Mouse (Mus musculus): ENCODE measurements around the gene Pcid2. TPM values are rescaled to one million over a fixed set of nuclear protein-coding genes. Genes with fewer than 3 reads are reported as not detected.

Pcid2 gene
- 1 to 10 TPM; 6.5 to 7.6 (median 6.8) TPM for total RNA-seq (2022)

GRCm38 (mm10) chr8:13105087-13105881, at the start of gene Pcid2, which contains the start of gene Cul4a:
Gene Pcid2, minus strand, starts transcription at chr8:13105459.
Gene Cul4a, plus strand, starts transcription at chr8:13105621.
- peak; percentile 90 to 95 for DNase-seq (ENCODE audit: low spot score in 2 of 2)

DNA sequence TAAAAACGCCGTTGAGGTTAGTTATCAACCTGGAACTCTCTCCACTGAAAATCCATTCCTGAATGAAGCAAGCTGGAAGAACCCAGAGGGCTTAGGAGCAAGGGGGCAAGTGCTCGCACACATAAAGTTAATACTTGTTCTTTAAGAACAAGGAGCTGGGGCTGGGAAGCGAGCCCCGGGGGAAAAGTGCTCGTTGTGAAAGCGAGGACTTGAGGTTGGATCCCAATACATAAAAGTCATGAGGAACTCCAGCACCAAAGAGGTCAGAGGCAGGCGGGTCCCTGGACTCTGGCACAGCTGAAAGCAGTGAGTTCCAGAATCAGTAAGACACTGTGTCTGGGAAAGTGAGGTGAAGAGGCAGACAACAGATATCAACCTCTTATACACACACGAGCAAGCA, 48.8 kb upstream of the Pcid2 start:
- no peak for DNase-seq (ENCODE audit: low spot score in 2 of 2)

DNA sequence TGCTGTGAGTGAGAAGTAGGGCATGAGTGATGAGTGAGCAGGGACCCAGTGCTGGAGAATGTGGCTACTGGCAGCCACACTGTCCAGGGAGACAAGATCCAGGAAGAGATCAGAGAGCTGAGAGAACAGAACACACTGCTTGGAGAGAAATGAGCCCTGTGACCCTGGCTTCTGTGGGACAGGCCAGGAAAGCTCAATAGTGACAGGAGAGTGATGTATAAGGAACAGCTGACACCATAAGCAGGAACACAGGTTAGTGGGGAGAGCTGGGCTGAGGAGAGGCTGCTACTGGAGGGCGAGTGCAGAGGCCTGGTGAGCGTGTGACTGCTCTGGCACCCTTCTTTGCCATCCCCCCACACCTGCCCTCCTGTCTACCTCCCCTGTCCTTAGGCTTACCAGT, 45.7 kb upstream of the Pcid2 start:
- DNase-seq (ENCODE audit: low spot score in 2 of 2), result peak; percentile 31 to 52

DNA sequence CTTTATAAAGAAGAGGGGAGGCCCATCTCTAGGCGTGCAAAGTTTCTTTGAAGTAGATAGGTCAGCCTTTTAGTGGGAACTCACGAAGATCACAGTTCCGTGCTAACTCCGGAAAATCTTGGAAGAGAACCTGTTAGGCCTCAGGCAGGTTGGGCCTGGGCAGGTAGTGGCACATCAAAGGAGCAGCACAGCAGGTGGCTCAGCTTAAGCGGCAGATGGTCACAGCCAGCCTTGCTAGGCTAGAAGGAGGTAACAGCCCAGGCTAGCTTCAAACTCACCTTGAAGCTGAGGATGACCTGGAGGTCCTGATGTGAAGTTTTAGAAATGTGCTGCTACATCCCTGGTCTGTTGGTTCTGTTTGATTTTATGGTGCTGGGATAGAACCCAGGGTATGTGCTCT, 44.6 kb upstream of the Pcid2 start:
- DNase-seq (ENCODE audit: low spot score in 2 of 2), result no peak

- no peak for DNase-seq (ENCODE audit: low spot score in 2 of 2)
These were observed 44.0 kb upstream of the Pcid2 start for GRCm38 (mm10) chr8:13149287-13149686.

- DNase-seq (ENCODE audit: low spot score in 2 of 2), result peak in 1 of 2 experiments; percentile 24
These were observed 43.2 kb upstream of the Pcid2 start for GRCm38 (mm10) chr8:13148476-13148875.

DNA sequence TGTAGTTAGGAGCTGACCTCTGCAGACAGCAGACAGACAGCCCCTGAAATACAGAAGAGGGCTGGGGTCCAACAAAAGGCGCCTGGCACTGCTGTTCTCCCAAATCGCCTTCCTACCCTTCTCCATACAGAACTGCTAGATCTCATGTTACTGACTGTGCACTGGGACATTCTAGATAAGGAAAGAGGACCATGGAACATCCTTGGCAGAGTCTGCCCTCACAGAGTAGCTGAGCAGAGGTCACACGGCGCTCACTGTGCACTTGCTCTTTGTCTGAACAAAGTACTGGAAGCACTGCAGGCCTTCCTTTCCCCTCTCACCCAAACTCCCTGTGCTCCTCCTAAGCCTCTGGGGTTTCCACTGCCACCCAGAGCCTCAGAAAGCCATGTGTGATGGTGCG, 36.4 kb upstream of the Pcid2 start:
- no peak for DNase-seq (ENCODE audit: low spot score in 2 of 2)

DNA sequence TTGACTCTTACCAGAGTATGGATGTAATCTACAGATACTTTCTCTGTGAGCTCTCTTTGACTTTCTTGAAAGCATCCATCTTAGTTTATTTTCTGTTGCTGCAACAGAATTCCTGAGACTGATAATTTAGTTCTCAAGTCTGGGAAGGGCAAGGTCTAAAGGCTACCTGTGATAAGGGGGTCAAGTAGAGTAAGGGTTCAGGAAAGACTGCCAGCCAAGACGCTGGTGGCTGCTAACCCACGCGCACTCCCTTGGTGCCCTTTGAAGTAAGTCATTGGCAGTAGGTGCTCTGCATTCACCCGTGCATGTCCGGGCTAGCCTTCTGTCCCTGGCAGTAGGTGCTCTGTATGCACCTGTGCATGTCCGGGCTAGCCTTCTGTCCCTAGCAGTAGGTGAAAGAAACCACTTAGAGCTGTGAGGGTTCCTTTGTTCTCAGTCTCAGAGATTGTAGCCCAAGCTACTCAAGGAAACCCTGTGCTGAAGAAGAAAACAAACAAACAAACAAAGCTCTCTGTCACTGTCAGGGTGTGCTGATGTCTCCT, 34.5 kb upstream of the Pcid2 start:
- DNase-seq (ENCODE audit: low spot score in 2 of 2), result no peak

- DNase-seq (ENCODE audit: low spot score in 2 of 2), result peak; percentile 27 to 54
These were observed 27.0 kb upstream of the Pcid2 start for GRCm38 (mm10) chr8:13132220-13132619.

DNA sequence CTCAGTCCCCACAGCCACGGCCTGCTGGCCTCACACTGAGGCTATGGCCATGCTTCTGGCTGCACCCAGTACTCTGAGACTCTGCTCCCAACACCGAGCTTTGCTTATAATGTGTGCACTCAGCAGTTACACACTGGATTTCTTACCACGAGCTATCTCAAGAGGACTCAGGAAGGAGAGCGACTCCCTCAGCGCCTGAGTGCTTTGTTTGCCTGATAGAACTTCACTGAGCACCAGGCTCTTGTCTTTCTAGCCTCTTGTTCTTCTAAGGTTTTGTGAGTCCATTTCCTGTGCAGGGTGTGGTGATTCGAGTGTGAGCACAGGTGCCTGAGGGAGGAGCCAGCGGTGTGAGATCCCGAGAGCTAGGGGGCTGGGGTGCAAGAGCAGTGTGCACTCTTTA, 19.6 kb upstream of the Pcid2 start:
- DNase-seq (ENCODE audit: low spot score in 2 of 2), result no peak

- no peak for DNase-seq (ENCODE audit: low spot score in 2 of 2)
These were observed 17.7 kb upstream of the Pcid2 start for GRCm38 (mm10) chr8:13122887-13123421.

GRCm38 (mm10) chr8:13120882-13121665, 15.8 kb upstream of the Pcid2 start:
- DNase-seq (ENCODE audit: low spot score in 2 of 2), result no peak

- no peak for DNase-seq (ENCODE audit: low spot score in 2 of 2)
These were observed 13.3 kb upstream of the Pcid2 start for GRCm38 (mm10) chr8:13118516-13118915.

DNA sequence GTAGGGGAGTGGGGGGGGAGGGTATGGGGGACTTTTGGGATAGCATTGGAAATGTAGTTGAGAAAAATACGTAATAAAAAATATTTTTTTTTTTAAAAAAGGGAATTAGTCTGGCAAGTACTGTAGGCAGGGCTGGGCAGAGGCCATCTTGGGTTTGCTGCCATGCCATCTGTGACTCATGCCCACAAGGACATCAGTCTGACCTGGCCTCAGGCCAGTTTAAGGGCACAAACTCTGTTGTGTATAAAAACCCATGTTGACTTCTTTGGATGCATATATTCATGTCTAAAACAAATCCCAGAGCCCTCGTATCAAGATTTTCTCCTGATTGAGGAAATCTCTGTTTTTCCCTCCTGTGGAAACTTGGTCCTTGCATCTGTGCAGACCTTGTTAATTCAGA, 11.8 kb upstream of the Pcid2 start:
- no peak for DNase-seq (ENCODE audit: low spot score in 2 of 2)

GRCm38 (mm10) chr8:13113232-13113631, 8.0 kb upstream of the Pcid2 start:
- DNase-seq (ENCODE audit: low spot score in 2 of 2), result no peak

- no peak for DNase-seq (ENCODE audit: low spot score in 2 of 2)
These were observed 6.7 kb upstream of the Pcid2 start for GRCm38 (mm10) chr8:13111917-13112316.

DNA sequence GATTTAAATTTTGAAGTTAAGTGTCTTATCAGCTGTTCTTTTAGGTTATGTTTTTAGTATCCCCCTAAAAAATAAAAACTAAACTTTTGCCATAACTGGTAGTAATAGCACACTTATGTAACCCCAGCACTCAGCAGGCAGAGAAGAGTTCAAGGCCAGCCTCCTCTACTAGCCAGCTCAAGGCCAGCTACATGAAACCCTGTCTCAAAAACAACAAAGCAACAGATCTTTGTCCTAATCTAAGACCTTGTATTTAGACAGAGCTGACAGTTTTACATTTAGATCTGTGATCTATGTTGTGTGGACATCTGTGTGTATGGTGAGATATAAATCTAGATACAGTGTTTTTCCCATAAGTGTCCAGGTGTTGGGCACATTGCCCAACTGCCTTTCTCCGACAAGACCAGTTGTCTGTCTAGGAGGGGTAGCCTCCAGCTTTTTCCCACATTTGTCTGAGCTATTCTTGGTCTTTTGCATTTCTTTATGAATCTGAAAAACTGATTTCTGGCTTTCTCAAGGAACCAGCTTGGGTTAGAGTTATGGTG, 4.2 kb upstream of the Pcid2 start:
- no peak for DNase-seq (ENCODE audit: low spot score in 2 of 2)

GRCm38 (mm10) chr8:13108967-13109366, 3.7 kb upstream of the Pcid2 start:
- no peak for DNase-seq (ENCODE audit: low spot score in 2 of 2)

- DNase-seq (ENCODE audit: low spot score in 2 of 2), result no peak
These were observed 2.9 kb upstream of the Pcid2 start for GRCm38 (mm10) chr8:13107990-13108638.

- DNase-seq (ENCODE audit: low spot score in 2 of 2), result peak in 1 of 2 experiments; percentile 30
These were observed 771 bp upstream of the Pcid2 start for GRCm38 (mm10) chr8:13105908-13106551.

- peak; percentile 77 to 83 for DNase-seq (ENCODE audit: low spot score in 2 of 2)
These were observed 570 bp downstream of the Pcid2 start for GRCm38 (mm10) chr8:13104691-13105086.
